Mouse (Mus musculus): Measurements from ENCODE around the gene Kcnmb4. TPM values are rescaled to one million over a fixed set of nuclear protein-coding genes. Genes with fewer than 3 reads are reported as not detected.

Kcnmb4 gene
- total and polyA plus RNA-seq, 3 experiments: 0.44 TPM; not detected in 2

DNA sequence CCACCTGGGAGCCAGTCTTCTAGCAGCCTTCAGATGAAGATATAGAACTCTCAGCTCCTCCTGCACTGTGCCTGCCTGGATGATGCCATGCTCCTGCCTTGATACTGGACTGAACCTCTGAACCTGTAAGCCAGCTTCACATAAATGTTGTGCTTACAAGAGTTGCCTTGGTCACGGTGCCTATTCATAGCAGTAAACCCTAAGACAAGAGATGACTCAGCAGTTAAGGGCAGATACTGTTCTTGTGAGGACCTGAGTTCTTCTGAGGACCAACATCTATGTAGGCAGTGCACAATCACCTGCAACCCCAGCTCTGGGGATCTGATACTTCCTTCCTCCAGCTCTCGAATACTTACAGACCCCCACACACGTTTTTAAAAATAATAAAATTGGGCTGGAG, 2.9 kb upstream of the Kcnmb4 start:
- peaks cover 12% of the 10 kb centered on the region for H3K27me3 ChIP-seq (ENCODE audit: insufficient read depth, low read length)
- TF ChIP-seq GATA1 (IDR thresholded peaks at IDR 0.05; ENCODE audit: borderline replicate concordance, low read length) (no peak), CTCF (IDR thresholded peaks at IDR 0.05; ENCODE audit: low read depth, low read length) (no peak), POLR2AphosphoS5 (IDR thresholded peaks at IDR 0.05; ENCODE audit: insufficient replicate concordance, low read depth, low read length) (no peak), TAL1 (conservative IDR thresholded peaks at IDR 0.05; ENCODE audit: low read depth, low read length) (no peak)
- no peak overlapping the region for H3K4me3 ChIP-seq (ENCODE audit: low read depth, low read length)

DNA sequence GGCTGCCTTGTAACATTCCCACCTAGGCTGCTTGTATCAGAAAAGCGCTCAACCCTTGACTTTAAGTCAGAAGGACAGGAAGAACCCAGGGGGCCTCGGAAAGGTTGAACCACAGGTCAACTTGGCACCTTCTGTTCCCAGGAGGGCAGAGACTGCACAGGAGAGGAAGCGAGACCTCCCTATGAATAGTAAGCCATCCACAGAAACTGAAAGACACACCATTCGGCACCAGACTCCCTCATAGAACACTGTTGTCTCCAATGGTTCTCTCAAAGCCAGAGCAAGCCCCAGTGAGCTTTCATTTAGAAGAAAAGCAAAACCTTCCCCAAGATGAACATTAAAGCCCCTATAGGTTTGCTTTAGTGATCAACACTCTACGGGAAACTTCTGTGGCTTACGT, 2.0 kb upstream of the Kcnmb4 start:
- peaks cover 16% of the 10 kb centered on the region for H3K9me3 ChIP-seq (replicated peaks)
- ATAC-seq (ENCODE audit: extremely low read depth, insufficient number of reproducible peaks, low FRiP score, poor library complexity, severe bottlenecking): no peak
- TF ChIP-seq GATA1 (IDR thresholded peaks at IDR 0.05; ENCODE audit: borderline replicate concordance, low read length) (no peak), TAL1 (conservative IDR thresholded peaks at IDR 0.05; ENCODE audit: low read depth, low read length) (no peak), CTCF (IDR thresholded peaks at IDR 0.05; ENCODE audit: low read depth, low read length) (no peak), POLR2AphosphoS5 (IDR thresholded peaks at IDR 0.05; ENCODE audit: insufficient replicate concordance, low read depth, low read length) (no peak), GATA2 (IDR thresholded peaks at IDR 0.05; ENCODE audit: borderline replicate concordance, low read depth, low read length) (no peak)
- DNase-seq (ENCODE audit: low spot score): no peak
- no peak overlapping the region for H3K4me3 ChIP-seq (ENCODE audit: low read depth, low read length)
- peaks cover 12% of the 10 kb centered on the region for H3K27me3 ChIP-seq (ENCODE audit: insufficient read depth, low read length)
- peaks cover 2% of the 10 kb centered on the region for H3K36me3 ChIP-seq (replicated peaks)
- H3K4me1 ChIP-seq (ENCODE audit: insufficient read depth, low read depth, low read length): peaks cover 4% of the 10 kb centered on the region; the same call in 1 of the 2 replicates

More for the DNA sequence above, 2.9 kb upstream of the Kcnmb4 start:
- DNase-seq (ENCODE audit: low spot score) (no peak), ATAC-seq (ENCODE audit: extremely low read depth, insufficient number of reproducible peaks, low FRiP score, poor library complexity, severe bottlenecking) (no peak)
- Histone ChIP-seq H3K9me3 (replicated peaks) (peaks cover 16% of the 10 kb centered on the region), H3K4me1 (ENCODE audit: insufficient read depth, low read depth, low read length) (peaks cover 4% of the 10 kb centered on the region; the same call in 1 of the 2 replicates), H3K36me3 (replicated peaks) (peaks cover 3% of the 10 kb centered on the region)

DNA sequence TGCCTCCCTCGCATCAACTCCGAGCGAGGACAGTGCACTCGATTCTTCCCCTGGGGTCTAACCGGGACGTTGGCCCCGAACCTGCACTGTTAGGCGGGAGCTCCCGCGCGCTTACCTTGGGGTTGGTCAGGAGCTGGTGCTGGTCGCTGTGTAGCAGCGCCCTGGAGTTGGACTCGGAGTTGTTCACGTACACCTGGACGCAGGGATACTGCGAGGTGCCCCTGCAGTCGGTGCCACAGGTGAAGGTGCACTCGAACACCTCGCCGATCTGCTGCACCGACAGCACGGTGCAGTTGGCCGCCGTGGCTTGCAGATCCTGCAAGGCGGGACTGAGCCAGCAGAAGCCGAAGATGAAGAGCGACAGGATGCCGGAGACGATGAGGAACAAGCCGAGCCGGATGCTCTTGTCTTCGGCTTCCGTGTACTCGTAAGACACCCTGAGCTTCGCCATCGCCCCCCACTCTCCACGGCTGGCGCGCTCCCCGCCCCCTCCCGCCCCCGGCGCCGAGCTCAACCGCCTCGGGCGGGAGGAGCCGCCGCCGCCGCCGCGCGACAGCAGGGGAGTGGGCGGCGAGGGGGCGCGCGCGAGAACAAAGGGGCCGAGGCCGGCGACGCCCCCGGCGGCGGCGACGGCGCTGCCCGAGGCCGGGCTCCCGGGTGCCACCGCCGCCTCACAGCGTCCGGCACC, 463 bp downstream of the Kcnmb4 start:
- Histone ChIP-seq H3K27me3 (ENCODE audit: insufficient read depth, low read length) (peaks cover 12% of the 10 kb centered on the region), H3K4me1 (ENCODE audit: insufficient read depth, low read depth, low read length) (peaks cover 4% of the 10 kb centered on the region; the same call in 1 of the 2 replicates), H3K9me3 (replicated peaks) (peaks cover 16% of the 10 kb centered on the region), H3K4me3 (ENCODE audit: low read depth, low read length) (peak overlapping the region; percentile 63; the same call in 1 of the 2 replicates), H3K36me3 (replicated peaks) (no peaks in the 10 kb centered on the region)
- DNase-seq (ENCODE audit: low spot score) (no peak), ATAC-seq (ENCODE audit: extremely low read depth, insufficient number of reproducible peaks, low FRiP score, poor library complexity, severe bottlenecking) (no peak)
- no peak for TF ChIP-seq TAL1 (conservative IDR thresholded peaks at IDR 0.05; ENCODE audit: low read depth, low read length)
- TF ChIP-seq GATA1 (IDR thresholded peaks at IDR 0.05; ENCODE audit: borderline replicate concordance, low read length): no peak
- TF ChIP-seq GATA2 (IDR thresholded peaks at IDR 0.05; ENCODE audit: borderline replicate concordance, low read depth, low read length): no peak
- no peak for TF ChIP-seq POLR2AphosphoS5 (IDR thresholded peaks at IDR 0.05; ENCODE audit: insufficient replicate concordance, low read depth, low read length)
- TF ChIP-seq CTCF (IDR thresholded peaks at IDR 0.05; ENCODE audit: low read depth, low read length): no peak

DNA sequence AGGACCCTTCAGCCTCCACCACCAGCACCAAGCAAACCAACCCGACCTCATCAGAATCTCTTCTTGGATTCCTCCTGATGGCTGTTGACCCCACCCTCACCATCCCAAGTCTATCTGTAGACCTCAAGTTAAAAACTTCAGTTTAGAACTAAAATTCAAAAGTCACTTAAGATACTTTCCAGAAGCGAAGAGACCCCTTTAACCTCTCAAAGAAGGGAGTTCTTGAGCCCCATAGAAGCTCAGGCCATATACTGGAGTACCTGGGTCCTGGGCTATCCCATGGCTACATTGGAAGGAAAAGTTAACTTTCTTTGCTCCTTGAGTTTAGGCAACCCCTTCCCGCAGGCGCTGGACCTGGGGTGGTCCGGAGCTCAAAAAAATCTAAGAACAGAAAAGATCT, 1.1 kb downstream of the Kcnmb4 start:
- no peak for DNase-seq (ENCODE audit: low spot score)
- Histone ChIP-seq H3K4me1 (ENCODE audit: insufficient read depth, low read depth, low read length) (peaks cover 4% of the 10 kb centered on the region), H3K9me3 (replicated peaks) (peaks cover 16% of the 10 kb centered on the region), H3K27me3 (ENCODE audit: insufficient read depth, low read length) (peaks cover 12% of the 10 kb centered on the region), H3K36me3 (replicated peaks) (no peaks in the 10 kb centered on the region), H3K4me3 (ENCODE audit: low read depth, low read length) (no peak overlapping the region)
- ATAC-seq (ENCODE audit: extremely low read depth, insufficient number of reproducible peaks, low FRiP score, poor library complexity, severe bottlenecking): no peak
- TF ChIP-seq POLR2AphosphoS5 (IDR thresholded peaks at IDR 0.05; ENCODE audit: insufficient replicate concordance, low read depth, low read length) (no peak), TAL1 (conservative IDR thresholded peaks at IDR 0.05; ENCODE audit: low read depth, low read length) (no peak), GATA1 (IDR thresholded peaks at IDR 0.05; ENCODE audit: borderline replicate concordance, low read length) (no peak), GATA2 (IDR thresholded peaks at IDR 0.05; ENCODE audit: borderline replicate concordance, low read depth, low read length) (no peak), CTCF (IDR thresholded peaks at IDR 0.05; ENCODE audit: low read depth, low read length) (no peak)

DNA sequence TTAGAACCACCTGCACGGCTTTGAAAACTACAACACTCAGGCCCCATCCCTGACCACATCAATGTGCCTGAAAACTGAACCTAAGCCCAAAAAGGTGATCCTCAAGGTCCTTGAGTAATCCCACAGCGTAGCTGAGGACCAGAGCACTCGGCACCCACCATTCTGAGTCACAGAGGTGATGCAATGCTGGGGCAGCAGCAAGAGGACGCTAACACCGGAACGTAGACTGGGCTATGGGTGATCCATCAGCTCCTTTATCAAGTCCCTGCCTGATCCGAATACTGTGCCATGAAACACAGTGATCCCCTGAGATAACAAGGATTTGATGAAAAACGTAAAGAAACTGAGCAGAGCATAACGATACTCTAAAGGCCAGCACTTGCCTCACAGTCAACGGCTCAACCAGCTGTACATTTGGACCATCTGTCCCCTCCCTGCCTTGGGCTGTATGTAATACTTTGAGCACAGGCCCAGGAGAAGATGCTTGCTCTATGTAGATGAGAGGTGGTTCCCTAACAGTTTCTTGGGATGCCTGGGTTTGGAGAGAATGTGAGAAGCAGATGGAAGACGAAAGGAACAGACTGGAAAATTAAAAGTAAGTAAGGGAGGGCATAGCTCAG, 3.3 kb downstream of the Kcnmb4 start:
- Histone ChIP-seq H3K4me3 (ENCODE audit: low read depth, low read length) (no peak overlapping the region), H3K36me3 (replicated peaks) (no peaks in the 10 kb centered on the region), H3K27me3 (ENCODE audit: insufficient read depth, low read length) (peaks cover 12% of the 10 kb centered on the region), H3K9me3 (replicated peaks) (peaks cover 13% of the 10 kb centered on the region), H3K4me1 (ENCODE audit: insufficient read depth, low read depth, low read length) (peaks cover 4% of the 10 kb centered on the region)
- DNase-seq (ENCODE audit: low spot score) (no peak), ATAC-seq (ENCODE audit: extremely low read depth, insufficient number of reproducible peaks, low FRiP score, poor library complexity, severe bottlenecking) (no peak)
- TF ChIP-seq POLR2AphosphoS5 (IDR thresholded peaks at IDR 0.05; ENCODE audit: insufficient replicate concordance, low read depth, low read length) (no peak), GATA1 (IDR thresholded peaks at IDR 0.05; ENCODE audit: borderline replicate concordance, low read length) (no peak), GATA2 (IDR thresholded peaks at IDR 0.05; ENCODE audit: borderline replicate concordance, low read depth, low read length) (no peak), CTCF (IDR thresholded peaks at IDR 0.05; ENCODE audit: low read depth, low read length) (no peak), TAL1 (conservative IDR thresholded peaks at IDR 0.05; ENCODE audit: low read depth, low read length) (no peak)

GRCm38 (mm10) chr10:116468094-116468493, 5.6 kb downstream of the Kcnmb4 start:
- no peak overlapping the region for H3K4me3 ChIP-seq (ENCODE audit: low read depth, low read length)
- DNase-seq (ENCODE audit: low spot score): no peak
- H3K9me3 ChIP-seq (replicated peaks): peaks cover 3% of the 10 kb centered on the region
- no peaks in the 10 kb centered on the region for H3K36me3 ChIP-seq (replicated peaks)
- H3K27me3 ChIP-seq (ENCODE audit: insufficient read depth, low read length): peaks cover 5% of the 10 kb centered on the region
- TF ChIP-seq CTCF (IDR thresholded peaks at IDR 0.05; ENCODE audit: low read depth, low read length): no peak
- TF ChIP-seq GATA2 (IDR thresholded peaks at IDR 0.05; ENCODE audit: borderline replicate concordance, low read depth, low read length): no peak
- TF ChIP-seq GATA1 (IDR thresholded peaks at IDR 0.05; ENCODE audit: borderline replicate concordance, low read length): no peak
- TF ChIP-seq TAL1 (conservative IDR thresholded peaks at IDR 0.05; ENCODE audit: low read depth, low read length): no peak
- TF ChIP-seq POLR2AphosphoS5 (IDR thresholded peaks at IDR 0.05; ENCODE audit: insufficient replicate concordance, low read depth, low read length): no peak
- peaks cover 1% of the 10 kb centered on the region for H3K4me1 ChIP-seq (ENCODE audit: insufficient read depth, low read depth, low read length)
- ATAC-seq (ENCODE audit: extremely low read depth, insufficient number of reproducible peaks, low FRiP score, poor library complexity, severe bottlenecking): no peak

All from G1E (cell line).